Mouse (Mus musculus): ENCODE results near the gene Armc9. TPM values are rescaled to one million over a fixed set of nuclear protein-coding genes. Genes with fewer than 3 reads are reported as not detected.

Armc9 gene
- polyA plus RNA-seq, 1 experiment from 2014 or later: 20.5 TPM

DNA sequence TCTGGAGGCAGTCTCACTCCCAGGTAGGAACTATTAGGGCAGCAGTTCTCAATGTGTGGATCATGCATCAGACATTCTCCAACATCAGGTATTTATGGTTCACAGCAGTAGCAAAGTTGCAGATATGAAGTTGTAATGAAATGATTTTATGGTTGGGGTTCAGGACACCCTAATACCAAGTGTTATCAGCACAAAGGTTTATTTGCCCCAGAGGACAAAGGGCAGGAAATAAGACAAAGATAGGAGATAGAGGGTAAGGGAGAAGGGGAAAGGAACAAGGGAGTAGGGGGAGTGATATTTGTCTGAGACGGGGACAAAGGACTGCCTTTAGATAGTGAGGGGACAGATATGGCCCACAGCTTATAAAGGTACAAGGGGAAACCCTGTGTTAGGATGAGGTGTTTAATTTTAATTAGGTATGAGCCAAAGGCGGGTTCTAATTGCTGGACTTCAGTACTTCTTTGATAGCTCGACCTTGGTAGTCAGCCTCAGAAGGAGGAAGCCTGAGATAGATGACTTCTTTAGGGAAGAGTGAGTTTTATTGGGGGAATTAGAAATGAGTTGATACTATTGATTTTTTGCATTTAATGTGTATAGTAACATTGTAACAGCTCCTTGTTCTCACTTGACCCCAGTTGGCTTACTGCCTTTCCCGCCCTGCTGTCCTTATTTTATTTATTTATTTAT is 29.1 kb downstream of the Armc9 start:
- H3K36me3 ChIP-seq (ENCODE audit: control insufficient read depth, insufficient read depth, low read length): no peaks in the 10 kb centered on the region
- H3K27ac ChIP-seq (ENCODE audit: low read length): no peak overlapping the region
- no peak for ATAC-seq (ENCODE audit: low read depth)
- no peaks in the 10 kb centered on the region for H3K27me3 ChIP-seq (ENCODE audit: control insufficient read depth, insufficient read depth, low read depth, low read length)
- H3K4me3 ChIP-seq (ENCODE audit: low read length): no peak overlapping the region
- H3K4me2 ChIP-seq (ENCODE audit: low read depth, low read length): no peak overlapping the region
- H3K9ac ChIP-seq (ENCODE audit: low read length): no peak overlapping the region
- H3K9me3 ChIP-seq (ENCODE audit: control insufficient read depth, low read length): no peaks in the 10 kb centered on the region
- no peaks in the 10 kb centered on the region for H3K4me1 ChIP-seq (replicated peaks; ENCODE audit: control insufficient read depth, insufficient read depth, low read length)
- WGBS: 81% methylated on average over 4 of the region's 4 CpGs

DNA sequence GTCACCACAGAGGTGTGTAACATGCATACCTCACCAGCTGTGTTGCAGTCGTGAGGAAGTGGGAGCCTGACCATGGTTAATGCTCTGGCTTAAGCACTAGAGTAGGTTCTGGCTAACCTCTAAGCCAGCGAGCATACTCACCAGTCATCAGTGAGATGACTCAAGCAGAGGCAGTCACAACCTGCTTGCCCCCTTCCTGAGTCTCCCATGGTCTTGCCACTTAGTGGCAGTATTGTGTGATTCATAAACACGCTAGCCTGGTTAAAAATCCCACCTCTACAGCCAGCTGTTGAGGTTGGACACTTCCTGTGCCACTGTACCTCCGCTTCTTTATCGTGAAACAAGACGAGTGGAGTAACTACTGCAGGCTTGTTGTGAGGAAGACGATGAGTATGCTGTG is 32.2 kb downstream of the Armc9 start:
- ATAC-seq (ENCODE audit: low read depth): no peak
- 77% methylated on average over 7 of the region's 7 CpGs for WGBS
- Histone ChIP-seq H3K9ac (ENCODE audit: low read length) (no peak overlapping the region), H3K4me2 (ENCODE audit: low read depth, low read length) (no peak overlapping the region), H3K27me3 (ENCODE audit: control insufficient read depth, insufficient read depth, low read depth, low read length) (no peaks in the 10 kb centered on the region), H3K4me3 (ENCODE audit: low read length) (no peak overlapping the region), H3K27ac (ENCODE audit: low read length) (no peak overlapping the region), H3K36me3 (ENCODE audit: control insufficient read depth, insufficient read depth, low read length) (no peaks in the 10 kb centered on the region), H3K9me3 (ENCODE audit: control insufficient read depth, low read length) (no peaks in the 10 kb centered on the region), H3K4me1 (replicated peaks; ENCODE audit: control insufficient read depth, insufficient read depth, low read length) (no peaks in the 10 kb centered on the region)

DNA sequence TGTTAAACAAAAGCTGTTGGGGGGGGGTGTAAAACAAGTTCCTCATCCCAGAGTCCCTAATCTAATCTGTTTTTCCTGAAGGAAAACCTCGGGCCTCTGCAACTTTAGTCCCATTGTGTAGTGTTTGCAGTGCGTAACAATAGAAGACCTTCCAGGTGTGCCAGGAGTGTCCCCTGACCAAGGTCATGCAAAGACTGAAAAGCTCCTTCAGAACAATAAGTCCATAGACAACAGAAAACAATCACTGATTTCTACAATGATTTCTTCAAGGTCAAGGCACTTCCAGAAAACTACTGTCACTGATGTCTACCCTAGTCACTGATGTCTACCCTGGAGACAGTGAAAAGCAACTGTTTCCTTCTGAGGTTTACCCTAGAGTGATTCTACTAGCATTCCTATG is 33.3 kb downstream of the Armc9 start:
- no peak overlapping the region for H3K9ac ChIP-seq (ENCODE audit: low read length)
- H3K27ac ChIP-seq (ENCODE audit: low read length): no peak overlapping the region
- no peaks in the 10 kb centered on the region for H3K4me1 ChIP-seq (replicated peaks; ENCODE audit: control insufficient read depth, insufficient read depth, low read length)
- H3K9me3 ChIP-seq (ENCODE audit: control insufficient read depth, low read length): no peaks in the 10 kb centered on the region
- no peak for ATAC-seq (ENCODE audit: low read depth)
- WGBS: 63% methylated on average over 2 of the region's 2 CpGs
- H3K36me3 ChIP-seq (ENCODE audit: control insufficient read depth, insufficient read depth, low read length): no peaks in the 10 kb centered on the region
- H3K4me3 ChIP-seq (ENCODE audit: low read length): no peak overlapping the region
- H3K27me3 ChIP-seq (ENCODE audit: control insufficient read depth, insufficient read depth, low read depth, low read length): no peaks in the 10 kb centered on the region
- H3K4me2 ChIP-seq (ENCODE audit: low read depth, low read length): no peak overlapping the region

DNA sequence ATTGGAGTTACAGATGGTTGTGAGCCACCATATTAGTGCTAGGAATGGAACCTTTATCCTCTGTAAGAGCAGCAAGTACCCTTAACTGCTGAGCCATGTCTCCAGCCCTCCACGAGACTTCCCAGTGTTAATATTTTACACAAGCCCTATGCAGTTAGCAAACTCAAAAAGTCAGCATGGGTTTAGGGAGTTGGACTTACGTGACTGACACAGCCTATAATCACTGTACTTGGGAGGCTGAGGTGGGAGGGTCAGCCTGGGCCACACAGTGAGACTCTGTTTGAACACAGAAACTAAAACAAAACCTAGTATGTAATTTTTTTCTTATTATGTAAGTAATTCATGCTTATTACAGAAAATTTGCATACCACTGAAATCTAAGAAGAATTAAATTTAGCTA is 33.7 kb downstream of the Armc9 start:
- no peaks in the 10 kb centered on the region for H3K36me3 ChIP-seq (ENCODE audit: control insufficient read depth, insufficient read depth, low read length)
- no peak overlapping the region for H3K4me2 ChIP-seq (ENCODE audit: low read depth, low read length)
- H3K27ac ChIP-seq (ENCODE audit: low read length): no peak overlapping the region
- H3K4me1 ChIP-seq (replicated peaks; ENCODE audit: control insufficient read depth, insufficient read depth, low read length): no peaks in the 10 kb centered on the region
- H3K27me3 ChIP-seq (ENCODE audit: control insufficient read depth, insufficient read depth, low read depth, low read length): no peaks in the 10 kb centered on the region
- ATAC-seq (ENCODE audit: low read depth): no peak
- H3K4me3 ChIP-seq (ENCODE audit: low read length): no peak overlapping the region
- no peaks in the 10 kb centered on the region for H3K9me3 ChIP-seq (ENCODE audit: control insufficient read depth, low read length)
- WGBS: 70% methylated on average over 2 of the region's 2 CpGs
- H3K9ac ChIP-seq (ENCODE audit: low read length): no peak overlapping the region

DNA sequence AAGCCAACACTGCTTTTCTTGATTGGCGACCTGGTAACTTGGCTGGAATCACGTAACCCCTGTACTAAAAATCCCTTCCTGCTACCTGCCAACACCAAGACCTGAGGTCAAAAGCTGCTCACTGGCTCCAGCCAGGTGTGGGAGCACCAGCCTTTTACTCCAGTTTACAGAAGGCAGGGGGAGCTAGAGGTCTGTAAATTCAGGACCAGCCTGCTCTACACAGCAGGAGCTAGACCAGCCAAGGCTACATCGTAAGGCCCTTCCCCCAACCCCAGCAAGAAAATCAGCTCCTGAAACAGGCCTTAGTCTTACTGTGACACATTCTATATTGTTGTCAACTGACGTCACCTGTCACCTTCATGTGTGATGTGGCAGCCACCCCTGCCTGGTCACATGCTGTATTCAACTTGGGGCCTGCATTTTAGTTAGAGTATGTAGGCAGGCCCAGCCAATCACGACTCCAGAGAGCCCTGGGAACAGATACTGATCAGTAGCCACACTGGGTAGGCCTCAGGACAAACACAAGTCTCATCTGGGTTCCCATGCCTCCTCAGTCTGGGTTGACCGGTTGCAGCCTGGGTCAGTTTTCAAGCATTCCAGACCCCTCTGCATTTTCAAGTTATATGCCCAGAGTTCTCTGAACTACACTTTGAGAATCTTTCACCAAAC is 34.6 kb downstream of the Armc9 start:
- Histone ChIP-seq H3K4me1 (replicated peaks; ENCODE audit: control insufficient read depth, insufficient read depth, low read length) (no peaks in the 10 kb centered on the region), H3K27ac (ENCODE audit: low read length) (no peak overlapping the region), H3K9me3 (ENCODE audit: control insufficient read depth, low read length) (no peaks in the 10 kb centered on the region), H3K4me3 (ENCODE audit: low read length) (no peak overlapping the region), H3K9ac (ENCODE audit: low read length) (no peak overlapping the region), H3K36me3 (ENCODE audit: control insufficient read depth, insufficient read depth, low read length) (no peaks in the 10 kb centered on the region), H3K4me2 (ENCODE audit: low read depth, low read length) (no peak overlapping the region), H3K27me3 (ENCODE audit: control insufficient read depth, insufficient read depth, low read depth, low read length) (no peaks in the 10 kb centered on the region)
- ATAC-seq (ENCODE audit: low read depth): no peak
- 73% methylated on average over 6 of the region's 6 CpGs for WGBS

DNA sequence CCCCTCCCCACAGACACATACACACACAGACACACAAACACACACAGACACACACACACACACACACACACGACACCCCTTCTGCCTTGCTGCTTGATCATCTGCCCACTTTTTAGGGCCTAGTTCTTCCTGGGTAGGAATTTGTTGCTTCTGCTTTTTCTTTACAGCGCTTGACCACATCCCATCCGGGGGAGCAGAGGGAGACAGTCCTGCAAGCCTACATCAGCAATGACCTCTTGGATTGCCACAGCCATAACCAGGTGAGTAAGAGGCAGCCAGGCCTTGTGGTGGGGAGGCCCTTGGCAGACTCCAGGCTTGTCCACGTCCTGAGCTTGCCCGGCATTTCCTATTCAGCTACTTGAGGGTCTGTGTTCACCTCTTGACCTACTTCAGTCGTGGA is 36.3 kb downstream of the Armc9 start:
- WGBS: 73% methylated on average over 6 of the region's 6 CpGs

DNA sequence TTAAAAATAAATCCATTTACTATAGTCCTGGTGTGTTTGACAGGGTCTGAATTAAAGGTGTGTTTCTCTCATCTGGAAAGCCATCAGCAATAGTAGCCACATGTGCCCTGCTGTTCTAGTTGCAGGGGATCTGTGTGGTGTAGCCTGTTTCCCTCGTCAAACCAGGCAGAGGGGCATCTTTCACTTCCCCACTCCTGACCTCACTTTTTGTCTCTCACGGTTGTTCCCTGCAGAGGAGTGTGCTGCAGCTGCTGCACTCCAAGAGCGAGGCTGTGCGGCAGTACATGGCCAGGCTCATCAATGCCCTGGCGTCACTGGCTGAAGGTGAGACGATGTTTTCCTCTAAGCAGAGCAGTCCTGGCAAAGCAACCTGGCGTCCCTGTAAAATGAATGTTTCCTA is 39.5 kb downstream of the Armc9 start:
- H3K4me1 ChIP-seq (replicated peaks; ENCODE audit: control insufficient read depth, insufficient read depth, low read length): no peaks in the 10 kb centered on the region
- H3K36me3 ChIP-seq (ENCODE audit: control insufficient read depth, insufficient read depth, low read length): peaks cover 4% of the 10 kb centered on the region; the same call in 1 of the 2 replicates
- ATAC-seq (ENCODE audit: low read depth): no peak
- H3K27me3 ChIP-seq (ENCODE audit: control insufficient read depth, insufficient read depth, low read depth, low read length): no peaks in the 10 kb centered on the region
- no peaks in the 10 kb centered on the region for H3K9me3 ChIP-seq (ENCODE audit: control insufficient read depth, low read length)
- H3K4me3 ChIP-seq (ENCODE audit: low read length): no peak overlapping the region
- H3K9ac ChIP-seq (ENCODE audit: low read length): no peak overlapping the region
- H3K4me2 ChIP-seq (ENCODE audit: low read depth, low read length): no peak overlapping the region
- H3K27ac ChIP-seq (ENCODE audit: low read length): no peak overlapping the region
- 77% methylated on average over 7 of the region's 7 CpGs for WGBS

More for the DNA sequence above, 36.3 kb downstream of the Armc9 start:
- Histone ChIP-seq H3K4me1 (replicated peaks; ENCODE audit: control insufficient read depth, insufficient read depth, low read length) (no peaks in the 10 kb centered on the region), H3K4me2 (ENCODE audit: low read depth, low read length) (no peak overlapping the region), H3K27me3 (ENCODE audit: control insufficient read depth, insufficient read depth, low read depth, low read length) (no peaks in the 10 kb centered on the region), H3K36me3 (ENCODE audit: control insufficient read depth, insufficient read depth, low read length) (no peaks in the 10 kb centered on the region), H3K9ac (ENCODE audit: low read length) (no peak overlapping the region), H3K9me3 (ENCODE audit: control insufficient read depth, low read length) (no peaks in the 10 kb centered on the region), H3K4me3 (ENCODE audit: low read length) (no peak overlapping the region), H3K27ac (ENCODE audit: low read length) (no peak overlapping the region)
- ATAC-seq (ENCODE audit: low read depth): no peak

DNA sequence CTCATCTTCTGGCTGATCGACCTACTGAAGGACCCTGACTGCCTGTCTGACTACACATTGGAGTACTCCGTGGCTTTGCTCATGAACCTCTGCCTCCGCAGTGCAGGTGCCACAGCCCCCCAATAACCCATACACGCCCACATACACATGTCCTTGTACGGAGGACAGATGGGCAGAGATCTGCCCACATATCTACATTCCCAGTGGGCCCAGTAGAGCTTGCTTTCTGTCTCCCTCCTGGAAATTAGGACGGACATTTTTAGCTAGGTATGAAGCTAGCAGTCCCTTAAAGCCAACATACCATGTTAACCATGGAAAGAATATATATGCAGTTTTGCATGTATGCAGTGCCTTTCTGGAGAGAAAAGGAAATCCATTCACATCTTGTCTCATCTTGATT is 43.7 kb downstream of the Armc9 start:
- no peak overlapping the region for H3K9ac ChIP-seq (ENCODE audit: low read length)
- H3K27ac ChIP-seq (ENCODE audit: low read length): no peak overlapping the region
- no peak for ATAC-seq (ENCODE audit: low read depth)
- 87% methylated on average over 6 of the region's 6 CpGs for WGBS
- H3K4me1 ChIP-seq (replicated peaks; ENCODE audit: control insufficient read depth, insufficient read depth, low read length): no peaks in the 10 kb centered on the region
- peaks cover 4% of the 10 kb centered on the region; the same call in 1 of the 2 replicates for H3K36me3 ChIP-seq (ENCODE audit: control insufficient read depth, insufficient read depth, low read length)
- H3K9me3 ChIP-seq (ENCODE audit: control insufficient read depth, low read length): no peaks in the 10 kb centered on the region
- H3K4me2 ChIP-seq (ENCODE audit: low read depth, low read length): no peak overlapping the region
- H3K27me3 ChIP-seq (ENCODE audit: control insufficient read depth, insufficient read depth, low read depth, low read length): no peaks in the 10 kb centered on the region
- H3K4me3 ChIP-seq (ENCODE audit: low read length): no peak overlapping the region

DNA sequence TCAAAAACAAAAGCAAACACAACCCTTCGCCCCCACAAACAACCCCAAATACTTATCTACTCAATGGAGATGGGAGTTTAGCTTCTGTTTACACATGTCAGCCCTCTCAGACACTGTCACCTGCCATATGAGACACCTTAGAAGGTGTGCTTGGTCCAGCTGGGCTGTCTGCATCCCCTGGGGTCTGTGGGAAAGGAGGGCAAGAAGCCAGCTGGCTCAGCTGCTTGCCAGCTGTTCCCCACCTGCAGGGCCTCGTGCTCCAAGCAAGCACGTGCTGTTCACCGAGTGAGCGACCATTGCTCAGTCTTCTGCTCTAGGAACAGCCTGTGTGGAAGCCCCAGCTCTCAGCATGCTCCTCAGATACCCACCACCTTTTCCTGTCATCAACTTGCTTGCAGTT is 44.4 kb downstream of the Armc9 start:
- Histone ChIP-seq H3K4me3 (ENCODE audit: low read length) (no peak overlapping the region), H3K27ac (ENCODE audit: low read length) (no peak overlapping the region), H3K4me1 (replicated peaks; ENCODE audit: control insufficient read depth, insufficient read depth, low read length) (no peaks in the 10 kb centered on the region), H3K27me3 (ENCODE audit: control insufficient read depth, insufficient read depth, low read depth, low read length) (no peaks in the 10 kb centered on the region), H3K36me3 (ENCODE audit: control insufficient read depth, insufficient read depth, low read length) (peaks cover 4% of the 10 kb centered on the region; the same call in 1 of the 2 replicates), H3K9me3 (ENCODE audit: control insufficient read depth, low read length) (no peaks in the 10 kb centered on the region), H3K4me2 (ENCODE audit: low read depth, low read length) (no peak overlapping the region), H3K9ac (ENCODE audit: low read length) (no peak overlapping the region)
- WGBS: 74% methylated on average over 5 of the region's 5 CpGs
- no peak for ATAC-seq (ENCODE audit: low read depth)
